Mouse (Mus musculus): Measurements from ENCODE around the gene Klf1. TPM values are rescaled to one million over a fixed set of nuclear protein-coding genes. Genes with fewer than 3 reads are reported as not detected.
A peak's percentile ranks its signal among the peaks of the same experiment; 100 is the strongest.
"Not testable (repeated sequence)": the region's sequence is repeated elsewhere in the genome, so short reads cannot be mapped to it uniquely, and the experiment has no call there.

Gene Klf1
- polyA plus RNA-seq, 1 experiment from 2014 or later = 0.64 TPM

GRCm38 (mm10) chr8:84889141-84889540, 12.6 kb upstream of the Klf1 start:
- ATAC-seq (ENCODE audit: low FRiP score) = no peak
- Histone ChIP-seq H3K4me2 (no peak overlapping the region), H3K4me3 (no peak overlapping the region), H3K27ac (no peak overlapping the region), H3K9me3 (no peaks in the 10 kb centered on the region), H3K27me3 (no peaks in the 10 kb centered on the region), H3K9ac (no peak overlapping the region), H3K36me3 (peaks cover 56% of the 10 kb centered on the region), H3K4me1 (replicated peaks) (peaks cover 16% of the 10 kb centered on the region)
- 93% methylated on average over 1 of the region's 1 CpGs for WGBS

- WGBS = 13% methylated on average over 31 of the region's 31 CpGs
- H3K4me2 ChIP-seq = peak overlapping the region; percentile 86
- peaks cover 21% of the 10 kb centered on the region for H3K4me1 ChIP-seq (replicated peaks)
- peak; percentile 72 for ATAC-seq (ENCODE audit: low FRiP score)
- peak overlapping the region; percentile 70; the same call in 1 of the 2 replicates for H3K27ac ChIP-seq
- no peaks in the 10 kb centered on the region for H3K27me3 ChIP-seq
- peak overlapping the region; percentile 77 for H3K4me3 ChIP-seq
- H3K9ac ChIP-seq = peak overlapping the region; percentile 84
- H3K36me3 ChIP-seq = peaks cover 24% of the 10 kb centered on the region
- H3K9me3 ChIP-seq = no peaks in the 10 kb centered on the region
Observed at GRCm38 (mm10) chr8:84892993-84893708, 8.6 kb upstream of the Klf1 start.

- peaks cover 18% of the 10 kb centered on the region for H3K36me3 ChIP-seq
- ATAC-seq (ENCODE audit: low FRiP score) = peak; percentile 99
- H3K27me3 ChIP-seq = no peaks in the 10 kb centered on the region
- H3K27ac ChIP-seq = peak within 1 kb of the TSS; percentile 70; the same call in 1 of the 2 replicates
- peak within 1 kb of the TSS; percentile 77 for H3K4me3 ChIP-seq
- peak within 1 kb of the TSS; percentile 86 for H3K4me2 ChIP-seq
- H3K4me1 ChIP-seq (replicated peaks) = peaks cover 21% of the 10 kb centered on the region
- under 1% methylated on average over 11 of the region's 11 CpGs for whole genome bisulfite sequencing
- no peaks in the 10 kb centered on the region for H3K9me3 ChIP-seq
- peak within 1 kb of the TSS; percentile 84 for H3K9ac ChIP-seq
Observed at GRCm38 (mm10) chr8:84893709-84894134, 8.0 kb upstream of the Klf1 start, which contains the start of gene Gcdh. Gene Gcdh, minus strand, starts transcription at chr8:84893921.

GRCm38 (mm10) chr8:84895963-84896362, 5.8 kb upstream of the Klf1 start:
- no peak for ATAC-seq (ENCODE audit: low FRiP score)
- peaks cover 21% of the 10 kb centered on the region for H3K4me1 ChIP-seq (replicated peaks)
- WGBS = 85% methylated on average over 5 of the region's 5 CpGs
- peaks cover 18% of the 10 kb centered on the region; the same call in 1 of the 2 replicates for H3K27me3 ChIP-seq
- H3K36me3 ChIP-seq = peaks cover 2% of the 10 kb centered on the region; the same call in 1 of the 2 replicates
- no peak overlapping the region for H3K4me2 ChIP-seq
- no peaks in the 10 kb centered on the region for H3K9me3 ChIP-seq
- H3K9ac ChIP-seq = no peak overlapping the region
- H3K4me3 ChIP-seq = no peak overlapping the region
- no peak overlapping the region for H3K27ac ChIP-seq

- 67% methylated on average over 4 of the region's 4 CpGs for WGBS
- Histone ChIP-seq H3K27me3 (peaks cover 56% of the 10 kb centered on the region), H3K27ac (no peak overlapping the region), H3K9me3 (no peaks in the 10 kb centered on the region), H3K4me2 (no peak overlapping the region), H3K4me1 (replicated peaks) (peaks cover 14% of the 10 kb centered on the region), H3K4me3 (no peak overlapping the region), H3K36me3 (no peaks in the 10 kb centered on the region), H3K9ac (no peak overlapping the region)
- no peak for ATAC-seq (ENCODE audit: low FRiP score)
Observed at GRCm38 (mm10) chr8:84901071-84901470, 657 bp upstream of the Klf1 start.

GRCm38 (mm10) chr8:84902367-84902919, 715 bp downstream of the Klf1 start:
- peak; percentile 25 for ATAC-seq (ENCODE audit: low FRiP score)
- Histone ChIP-seq H3K9me3 (no peaks in the 10 kb centered on the region), H3K27me3 (peaks cover 56% of the 10 kb centered on the region), H3K36me3 (no peaks in the 10 kb centered on the region), H3K4me1 (replicated peaks) (peaks cover 14% of the 10 kb centered on the region), H3K9ac (peak overlapping the region; percentile 62), H3K4me2 (peak overlapping the region; percentile 79), H3K27ac (no peak overlapping the region), H3K4me3 (peak overlapping the region; percentile 46)
- 3% methylated on average over 24 of the region's 24 CpGs for WGBS

GRCm38 (mm10) chr8:84902920-84903661, 1.4 kb downstream of the Klf1 start:
- no peaks in the 10 kb centered on the region for H3K9me3 ChIP-seq
- peak overlapping the region; percentile 79 for H3K4me2 ChIP-seq
- H3K27me3 ChIP-seq = peaks cover 56% of the 10 kb centered on the region
- H3K27ac ChIP-seq = no peak overlapping the region
- WGBS = under 1% methylated on average over 68 of the region's 68 CpGs
- peak; percentile 88 for ATAC-seq (ENCODE audit: low FRiP score)
- peak overlapping the region; percentile 62 for H3K9ac ChIP-seq
- H3K4me3 ChIP-seq = peak overlapping the region; percentile 46
- H3K36me3 ChIP-seq = no peaks in the 10 kb centered on the region
- peaks cover 15% of the 10 kb centered on the region for H3K4me1 ChIP-seq (replicated peaks)

- no peak for ATAC-seq (ENCODE audit: low FRiP score)
- H3K27ac ChIP-seq = no peak overlapping the region
- H3K27me3 ChIP-seq = peaks cover 58% of the 10 kb centered on the region
- H3K9me3 ChIP-seq = no peaks in the 10 kb centered on the region
- no peak overlapping the region for H3K4me2 ChIP-seq
- 93% methylated on average over 7 of the region's 7 CpGs for WGBS
- H3K4me1 ChIP-seq (replicated peaks) = peaks cover 27% of the 10 kb centered on the region
- no peak overlapping the region for H3K4me3 ChIP-seq
- H3K9ac ChIP-seq = no peak overlapping the region
- 0 out of 2 replicates have a peak, but pooled peaks cover under 1% of the 10 kb centered on the region for H3K36me3 ChIP-seq
Observed at GRCm38 (mm10) chr8:84904351-84904750, 2.6 kb downstream of the Klf1 start.

- Histone ChIP-seq H3K27me3 (peaks cover 61% of the 10 kb centered on the region), H3K9ac (no peak overlapping the region)
- WGBS = 91% methylated on average over 9 of the region's 9 CpGs
Observed at GRCm38 (mm10) chr8:84907037-84907436, 5.3 kb downstream of the Klf1 start.

GRCm38 (mm10) chr8:84907493-84907892, 5.8 kb downstream of the Klf1 start:
- WGBS = 78% methylated on average over 8 of the region's 8 CpGs

More at GRCm38 (mm10) chr8:84907037-84907436, 5.3 kb downstream of the Klf1 start:
- H3K27ac ChIP-seq = no peak overlapping the region
- H3K4me2 ChIP-seq = no peak overlapping the region
- no peak for ATAC-seq (ENCODE audit: low FRiP score)
- peaks cover 27% of the 10 kb centered on the region for H3K36me3 ChIP-seq
- H3K9me3 ChIP-seq = no peaks in the 10 kb centered on the region
- peaks cover 27% of the 10 kb centered on the region for H3K4me1 ChIP-seq (replicated peaks)
- no peak overlapping the region for H3K4me3 ChIP-seq

GRCm38 (mm10) chr8:84907979-84908378, 6.3 kb downstream of the Klf1 start:
- 29% methylated on average over 7 of the region's 7 CpGs for WGBS
- not testable (repeated sequence) for H3K27ac ChIP-seq; ATAC-seq (ENCODE audit: low FRiP score); H3K9me3 ChIP-seq; H3K9ac ChIP-seq
- peaks cover 61% of the 10 kb centered on the region for H3K27me3 ChIP-seq
- H3K36me3 ChIP-seq = peaks cover 36% of the 10 kb centered on the region
- peak overlapping the region; percentile 38 for H3K4me3 ChIP-seq
- H3K4me1 ChIP-seq (replicated peaks) = peaks cover 29% of the 10 kb centered on the region
- H3K4me2 ChIP-seq = peak overlapping the region; percentile 56

More at GRCm38 (mm10) chr8:84907493-84907892, 5.8 kb downstream of the Klf1 start:
- Histone ChIP-seq H3K9me3 (no peaks in the 10 kb centered on the region), H3K4me1 (replicated peaks) (peaks cover 29% of the 10 kb centered on the region), H3K4me2 (no peak overlapping the region), H3K36me3 (peaks cover 31% of the 10 kb centered on the region), H3K9ac (no peak overlapping the region), H3K27me3 (peaks cover 61% of the 10 kb centered on the region), H3K4me3 (no peak overlapping the region), H3K27ac (no peak overlapping the region)
- ATAC-seq (ENCODE audit: low FRiP score) = no peak

Measured in hindbrain, embryonic 13.5 days (tissue).